Mouse (Mus musculus): ENCODE data around the gene Olfr974. TPM values are rescaled to one million over a fixed set of nuclear protein-coding genes. Genes with fewer than 3 reads are reported as not detected.

The Olfr974 gene
- polyA plus RNA-seq, 1 experiment from 2014 or later: not detected

Other genes with a start within 250 kb of the Olfr974 start
- not detected in 2 replicates for gene Olfr149, start 230.4 kb upstream of the Olfr974 start, polyA plus RNA-seq (2015; fragmentation: Nextera tagmentation; extraction: Ambion mirVana)
- not detected in 2 replicates for gene Olfr965, start 226.1 kb upstream of the Olfr974 start, polyA plus RNA-seq (2015; fragmentation: Nextera tagmentation; extraction: Ambion mirVana)
- not detected in 2 replicates for gene Olfr150, start 206.5 kb upstream of the Olfr974 start, polyA plus RNA-seq (2015; fragmentation: Nextera tagmentation; extraction: Ambion mirVana)
- not detected in 2 replicates for gene Olfr967, start 191.3 kb upstream of the Olfr974 start, polyA plus RNA-seq (2015; fragmentation: Nextera tagmentation; extraction: Ambion mirVana)
- gene Olfr968, start 154.2 kb upstream of the Olfr974 start, polyA plus RNA-seq (2015; fragmentation: Nextera tagmentation; extraction: Ambion mirVana): not detected in 2 replicates
- gene Olfr969, start 146.6 kb upstream of the Olfr974 start, polyA plus RNA-seq (2015; fragmentation: Nextera tagmentation; extraction: Ambion mirVana): not detected in 2 replicates
- not detected in 2 replicates for gene Olfr970, start 128.6 kb upstream of the Olfr974 start, polyA plus RNA-seq (2015; fragmentation: Nextera tagmentation; extraction: Ambion mirVana)
- gene Olfr971, start 100.6 kb upstream of the Olfr974 start, polyA plus RNA-seq (2015; fragmentation: Nextera tagmentation; extraction: Ambion mirVana): not detected in 2 replicates
- gene Olfr972, start 71.1 kb upstream of the Olfr974 start, polyA plus RNA-seq (2015; fragmentation: Nextera tagmentation; extraction: Ambion mirVana): not detected in 2 replicates
- gene Olfr229, start 30.2 kb upstream of the Olfr974 start, polyA plus RNA-seq (2015; fragmentation: Nextera tagmentation; extraction: Ambion mirVana): not detected in 2 replicates
- gene Olfr975, start 14.5 kb downstream of the Olfr974 start, polyA plus RNA-seq (2015; fragmentation: Nextera tagmentation; extraction: Ambion mirVana): 0.06 TPM in 1 of 2 replicates, not detected in the other
- not detected in 2 replicates for gene Olfr976, start 23.6 kb downstream of the Olfr974 start, polyA plus RNA-seq (2015; fragmentation: Nextera tagmentation; extraction: Ambion mirVana)
- gene Olfr978, start 54.6 kb downstream of the Olfr974 start, polyA plus RNA-seq (2015; fragmentation: Nextera tagmentation; extraction: Ambion mirVana): not detected in 2 replicates
- gene Olfr979, start 66.0 kb downstream of the Olfr974 start, polyA plus RNA-seq (2015; fragmentation: Nextera tagmentation; extraction: Ambion mirVana): not detected in 2 replicates
- gene Olfr980, start 72.1 kb downstream of the Olfr974 start, polyA plus RNA-seq (2015; fragmentation: Nextera tagmentation; extraction: Ambion mirVana): not detected in 2 replicates
- gene Olfr981, start 84.0 kb downstream of the Olfr974 start, polyA plus RNA-seq (2015; fragmentation: Nextera tagmentation; extraction: Ambion mirVana): not detected in 2 replicates
- gene Olfr982, start 136.3 kb downstream of the Olfr974 start, polyA plus RNA-seq (2015; fragmentation: Nextera tagmentation; extraction: Ambion mirVana): not detected in 2 replicates
- gene Olfr983, start 156.1 kb downstream of the Olfr974 start, polyA plus RNA-seq (2015; fragmentation: Nextera tagmentation; extraction: Ambion mirVana): not detected in 2 replicates
- gene Olfr984, start 176.7 kb downstream of the Olfr974 start, polyA plus RNA-seq (2015; fragmentation: Nextera tagmentation; extraction: Ambion mirVana): not detected in 2 replicates
- gene Olfr985, start 192.7 kb downstream of the Olfr974 start, polyA plus RNA-seq (2015; fragmentation: Nextera tagmentation; extraction: Ambion mirVana): not detected in 2 replicates
- not detected in 2 replicates for gene Tmem225, start 210.6 kb downstream of the Olfr974 start, polyA plus RNA-seq (2015; fragmentation: Nextera tagmentation; extraction: Ambion mirVana)
- gene Olfr986, start 243.4 kb downstream of the Olfr974 start, polyA plus RNA-seq (2015; fragmentation: Nextera tagmentation; extraction: Ambion mirVana): not detected in 2 replicates

Data from hindbrain, embryonic 13.5 days (tissue).